Mouse (Mus musculus) forebrain, embryonic 11.5 days (tissue): ENCODE results near the gene Scnn1b. TPM values are rescaled to one million over a fixed set of nuclear protein-coding genes. Genes with fewer than 3 reads are reported as not detected.

ENCODE experiments used
- ATAC-seq: fragments of 200-750 bp; cut with Nextera tagmentation; replicated peaks from 2 replicates; pipeline ENCODE4 v1.8.0; 2017; ENCODE audit warnings: moderate TSS enrichment; ENCODE audit not compliant: low FRiP score
- DNase-seq: peaks from one replicate; pipeline ENCODE4 v3.0.0-alpha.2; 2017; ENCODE audit warnings: low spot score
- H3K27ac ChIP-seq: fragments of 300-500 bp; sonication (generic); 2 replicates; pipeline ENCODE4 v1.5.1; 2014; ENCODE audit warnings: low read depth, low read length
- H3K27me3 ChIP-seq: fragments of 300-500 bp; sonication (generic); 2 replicates; pipeline ENCODE4 v1.6.1; 2014; ENCODE audit warnings: mild to moderate bottlenecking, low read length, mixed read lengths; ENCODE audit not compliant: control insufficient read depth, insufficient read depth
- H3K36me3 ChIP-seq: fragments of 300-500 bp; sonication (generic); 2 replicates; pipeline ENCODE4 v1.6.1; 2014; ENCODE audit warnings: mild to moderate bottlenecking, low read length, moderate library complexity, mixed read lengths; ENCODE audit not compliant: control insufficient read depth, insufficient read depth
- H3K4me1 ChIP-seq: fragments of 300-500 bp; sonication (generic); replicated peaks from 2 replicates; pipeline ENCODE4 v1.6.1; 2014; ENCODE audit warnings: low read length, mixed read lengths; ENCODE audit not compliant: control insufficient read depth, insufficient read depth
- H3K4me2 ChIP-seq: fragments of 300-500 bp; sonication (generic); 2 replicates; pipeline ENCODE4 v1.6.1; 2014; ENCODE audit warnings: low read depth, mild to moderate bottlenecking, low read length, moderate library complexity, mixed read lengths; ENCODE audit not compliant: severe bottlenecking
- H3K4me3 ChIP-seq: fragments of 300-500 bp; sonication (generic); 2 replicates; pipeline ENCODE4 v1.5.1; 2014; ENCODE audit warnings: low read depth, low read length
- H3K9ac ChIP-seq: fragments of 300-500 bp; sonication (generic); 2 replicates; pipeline ENCODE4 v1.6.1; 2014; ENCODE audit warnings: low read length
- H3K9me3 ChIP-seq: fragments of 300-500 bp; sonication (generic); 2 replicates; pipeline ENCODE4 v1.6.1; 2016; ENCODE audit warnings: low read length, mixed read lengths; ENCODE audit not compliant: control insufficient read depth
- WGBS: fragments of 180-500 bp; shearing (Covaris S2); extraction: QIAGEN DNeasy Blood & Tissue Kit; methylation state at CpG from one replicate; pipeline ENCODE4 v1.1.7; 2014; 5-methylcytosine and 5-hydroxymethylcytosine counted together
- polyA plus RNA-seq: library from polyadenylated mRNA; unstranded; fragments of >200 nt; fragmentation: Nextera tagmentation; extraction: Ambion mirVana; gene quantifications from 2 replicates; pipeline ENCODE4 v1.2.1, GENCODE M21; 2014

Scnn1b gene
- polyA plus RNA-seq, 1 experiment from 2014 or later = 0.07 TPM

- H3K4me1 ChIP-seq = no peaks in the 10 kb centered on the region
- 71% methylated on average over 6 of the region's 6 CpGs for WGBS
- H3K4me3 ChIP-seq = no peak overlapping the region
- H3K27ac ChIP-seq = no peak overlapping the region
- DNase-seq (no peak), ATAC-seq (no peak)
- H3K9me3 ChIP-seq = no peaks in the 10 kb centered on the region
- no peaks in the 10 kb centered on the region for H3K27me3 ChIP-seq
- no peaks in the 10 kb centered on the region for H3K36me3 ChIP-seq
- no peak overlapping the region for H3K9ac ChIP-seq
- no peak overlapping the region for H3K4me2 ChIP-seq
Observed at GRCm38 (mm10) chr7:121963883-121964398, 99.1 kb downstream of the Scnn1b start.

GRCm38 (mm10) chr7:121966169-121966568 is 101.3 kb downstream of the Scnn1b start:
- H3K4me1 ChIP-seq = no peaks in the 10 kb centered on the region

More at GRCm38 (mm10) chr7:121966169-121966568, 101.3 kb downstream of the Scnn1b start:
- Histone ChIP-seq H3K27me3 (no peaks in the 10 kb centered on the region), H3K4me3 (no peak overlapping the region), H3K4me2 (no peak overlapping the region), H3K9me3 (no peaks in the 10 kb centered on the region), H3K36me3 (no peaks in the 10 kb centered on the region), H3K27ac (no peak overlapping the region), H3K9ac (no peak overlapping the region)
- DNase-seq (no peak), ATAC-seq (no peak)
- WGBS = 94% methylated on average over 7 of the region's 7 CpGs

Other genes starting within 250 kb of the Scnn1b start
- 4.8 and 4.9 TPM in 2 replicates for gene Usp31, start 157.8 kb upstream of the Scnn1b start, polyA plus RNA-seq
- not detected in 2 replicates for gene Scnn1g, start 130.6 kb upstream of the Scnn1b start, polyA plus RNA-seq
- 22.0 and 23.8 TPM in 2 replicates for gene Cog7, start 116.7 kb downstream of the Scnn1b start, polyA plus RNA-seq
- 60.1 and 60.6 TPM in 2 replicates for gene Gga2, start 156.2 kb downstream of the Scnn1b start, polyA plus RNA-seq
- gene Ubfd1, start 202.1 kb downstream of the Scnn1b start, polyA plus RNA-seq = 89.0 and 90.6 TPM in 2 replicates
- 18.1 and 18.3 TPM in 2 replicates for gene Ears2, start 202.2 kb downstream of the Scnn1b start, polyA plus RNA-seq
- 625 TPM in 2 replicates for gene Ndufab1, start 236.8 kb downstream of the Scnn1b start, polyA plus RNA-seq